Mouse (Mus musculus) neutrophil, adult 5-6 weeks (primary cell): ENCODE measurements around the gene Fbn1. TPM values are rescaled to one million over a fixed set of nuclear protein-coding genes. Genes with fewer than 3 reads are reported as not detected.

Source experiments
- ATAC-seq: fragments of 151-379, 151-347 bp; 2 replicates; pipeline ENCODE4 v1.8.0; 2017; ENCODE audit warnings: mild to moderate bottlenecking, moderate TSS enrichment; ENCODE audit not compliant: insufficient number of reproducible peaks, poor library complexity, low FRiP score, severe bottlenecking; ENCODE audit errors: extremely low read depth
- total RNA-seq: library from RNA; stranded (forward); fragments of 200-1000 nt; gene quantifications from 2 replicates; pipeline ENCODE4 v1.2.3, GENCODE M21; 2017

Fbn1 gene
- total RNA-seq, 1 experiment from 2014 or later = 0.12 TPM

DNA sequence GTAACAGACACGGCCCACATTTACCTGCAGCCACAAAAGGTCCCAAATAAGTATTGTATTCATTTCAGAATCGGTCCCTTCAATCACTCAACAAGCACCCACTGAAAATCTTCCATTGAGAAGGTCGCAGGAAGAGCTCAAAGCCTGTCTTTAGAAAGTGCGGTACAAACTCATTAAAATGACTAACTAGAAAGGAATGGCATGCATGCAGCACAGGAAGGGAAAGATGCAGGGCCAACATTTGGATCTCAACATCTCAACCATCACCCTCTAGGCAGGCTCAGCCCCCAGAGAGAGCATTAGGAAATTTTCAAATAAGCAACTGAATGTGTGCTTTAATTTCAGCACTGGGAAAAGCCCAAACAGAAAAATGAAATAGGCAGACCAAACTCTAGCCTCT is 36.1 kb downstream of the Fbn1 start:
- no peak for ATAC-seq

DNA sequence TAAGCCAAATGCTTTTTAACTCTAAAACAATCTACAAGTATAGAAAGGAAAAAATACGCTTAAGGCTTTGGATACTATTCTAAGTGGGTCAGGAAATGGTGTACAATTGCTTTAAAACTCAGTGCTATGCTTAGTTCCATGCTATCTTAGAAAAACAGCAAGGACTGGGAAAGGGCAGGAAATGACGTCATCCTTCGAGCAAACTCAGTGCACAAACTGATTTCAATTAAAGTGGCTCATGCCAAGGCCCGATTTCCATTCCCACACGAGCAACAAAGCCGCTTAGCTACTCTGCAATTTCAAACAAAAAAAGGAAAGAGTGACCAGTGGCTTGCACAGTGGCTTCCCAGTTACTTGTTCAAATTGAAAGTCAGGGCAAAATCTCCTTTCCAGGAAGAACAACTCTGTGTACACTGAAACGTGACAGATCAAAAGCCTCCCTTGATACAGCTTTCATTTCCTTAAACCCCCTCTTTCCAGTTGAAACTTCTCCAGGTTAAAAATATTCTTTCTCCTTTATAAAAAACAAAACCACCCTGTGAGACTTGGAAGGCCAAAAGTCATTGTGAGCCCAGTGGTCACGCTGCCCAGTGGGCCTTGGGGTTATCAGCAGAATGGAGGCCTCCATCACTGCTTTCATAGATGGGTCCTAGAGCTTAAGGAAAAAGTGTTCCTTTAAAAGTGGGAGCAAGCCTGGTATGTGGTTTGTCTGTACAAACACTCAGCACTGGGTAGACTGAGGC is 37.1 kb downstream of the Fbn1 start:
- ATAC-seq = no peak

GRCm38 (mm10) chr2:125464036-125464435 is 43.8 kb downstream of the Fbn1 start:
- ATAC-seq = no peak

GRCm38 (mm10) chr2:125459087-125459486 is 48.7 kb downstream of the Fbn1 start:
- ATAC-seq = no peak

DNA sequence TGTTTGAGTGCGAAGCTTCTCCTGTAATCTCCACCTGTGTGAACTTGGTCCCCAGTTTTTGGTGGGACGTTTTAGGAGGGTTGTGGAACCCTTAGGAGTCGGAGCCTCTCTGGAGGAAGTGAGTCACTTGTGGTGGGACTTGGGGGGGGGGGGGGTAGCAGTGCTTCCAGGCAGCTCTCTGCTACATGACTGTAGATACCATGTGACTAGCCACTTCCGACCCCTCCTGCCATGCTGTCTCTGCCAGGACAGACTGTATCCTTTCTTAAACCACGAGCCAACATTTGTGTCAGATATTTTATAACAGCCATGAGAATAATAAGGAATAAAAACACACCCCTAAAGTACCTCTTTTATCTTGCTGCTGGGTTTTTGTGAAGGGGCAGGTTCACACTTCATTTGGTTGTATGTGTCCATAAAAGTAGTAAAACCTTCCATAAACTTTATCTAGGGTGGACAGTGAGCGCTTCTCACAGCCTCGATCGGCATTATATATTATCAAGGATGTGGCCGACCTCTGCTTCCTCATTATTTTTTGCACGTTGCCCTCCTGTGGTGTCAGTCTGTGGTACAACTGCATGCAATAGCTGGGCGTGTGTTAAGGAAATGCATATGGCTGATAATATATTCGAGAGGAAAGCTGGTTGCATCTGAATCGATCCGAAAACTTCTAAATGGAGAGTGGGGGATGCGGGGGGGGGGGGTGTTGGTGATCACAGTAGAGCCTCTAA is 51.6 kb downstream of the Fbn1 start:
- ATAC-seq = no peak

DNA sequence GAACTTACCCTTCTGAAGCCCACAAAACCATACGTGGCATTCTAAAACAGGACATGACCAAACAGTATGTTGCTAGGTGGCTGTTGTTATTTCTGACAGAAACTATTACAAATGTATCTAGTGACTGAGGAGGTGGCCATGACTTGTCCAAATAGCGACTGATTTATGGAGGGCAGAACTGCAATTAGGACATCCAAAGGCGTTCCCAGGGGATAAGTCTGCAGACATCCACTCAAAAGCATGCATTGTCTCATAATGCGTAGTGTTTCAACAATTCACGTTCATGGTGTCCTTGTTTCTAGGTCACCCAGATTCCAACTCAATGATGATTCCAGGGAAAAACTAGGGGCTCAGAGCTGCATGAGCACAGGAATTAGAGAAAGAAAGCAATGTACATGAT is 53.0 kb downstream of the Fbn1 start:
- no peak for ATAC-seq

GRCm38 (mm10) chr2:125452369-125453097 is 55.3 kb downstream of the Fbn1 start:
- ATAC-seq = no peak

DNA sequence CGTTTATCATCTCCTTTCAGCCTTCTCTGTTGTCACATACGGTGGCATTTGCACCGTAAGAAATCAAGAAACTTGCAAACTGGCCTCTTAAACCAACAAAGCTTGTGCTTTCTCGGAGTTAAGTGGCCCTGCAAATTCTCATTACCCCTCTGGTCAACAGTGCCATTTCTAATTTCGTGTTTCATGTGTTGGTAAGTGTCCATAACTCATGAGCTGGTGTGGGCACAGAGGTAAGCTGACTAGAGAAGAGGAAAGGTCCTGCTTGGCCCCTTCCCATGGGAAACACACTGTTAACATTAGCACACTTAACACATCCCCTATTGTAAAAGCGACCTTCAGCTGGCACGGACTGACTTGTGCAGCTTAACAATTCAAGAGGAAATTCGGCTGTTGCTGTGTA is 58.4 kb downstream of the Fbn1 start:
- ATAC-seq = no peak

- no peak for ATAC-seq
Observed at GRCm38 (mm10) chr2:125448881-125449280, 58.9 kb downstream of the Fbn1 start.

GRCm38 (mm10) chr2:125447274-125447898 is 60.4 kb downstream of the Fbn1 start:
- no peak for ATAC-seq

GRCm38 (mm10) chr2:125438381-125438780 is 69.4 kb downstream of the Fbn1 start:
- no peak for ATAC-seq

DNA sequence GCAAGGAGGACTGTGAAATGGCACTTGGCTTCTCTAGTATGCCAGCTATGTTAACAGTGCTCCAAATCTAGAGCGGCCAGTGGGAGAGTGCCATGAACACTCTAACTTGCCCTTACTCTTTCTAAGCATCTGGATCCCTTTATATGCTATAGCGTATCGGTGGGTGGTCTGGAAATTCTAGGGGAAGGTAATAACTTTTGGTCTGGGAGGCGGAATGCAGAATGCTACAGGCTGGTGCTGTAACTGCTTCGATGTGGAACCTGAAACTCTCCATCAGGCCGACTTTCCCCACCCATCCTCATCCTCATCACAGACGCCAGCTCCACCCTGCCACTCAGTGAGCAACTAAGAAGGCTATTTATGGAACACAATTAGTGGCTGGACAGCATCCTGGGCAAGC is 71.6 kb downstream of the Fbn1 start:
- ATAC-seq = no peak

GRCm38 (mm10) chr2:125433524-125433923 is 74.3 kb downstream of the Fbn1 start:
- no peak for ATAC-seq

DNA sequence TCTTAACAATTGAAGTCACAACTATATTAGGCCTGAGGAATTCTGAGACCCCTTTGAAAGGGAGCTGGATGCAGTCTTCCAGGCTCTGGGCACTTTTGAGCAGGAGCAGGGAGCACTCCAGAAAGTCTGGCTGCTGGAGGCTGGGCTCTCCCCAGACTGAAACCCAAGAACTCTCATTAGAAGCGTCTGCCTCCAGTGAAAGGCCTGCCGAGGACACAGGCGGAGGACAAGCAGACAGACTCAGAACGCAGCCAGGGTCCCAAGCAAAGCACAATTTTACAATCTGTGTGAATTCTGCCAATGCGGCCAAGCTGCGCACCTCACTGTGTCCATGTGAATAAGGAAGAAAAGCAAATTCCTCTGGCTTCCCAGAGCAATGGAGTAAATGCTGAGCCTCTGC is 76.3 kb downstream of the Fbn1 start:
- no peak for ATAC-seq

GRCm38 (mm10) chr2:125428811-125429438 is 78.9 kb downstream of the Fbn1 start:
- ATAC-seq = no peak

DNA sequence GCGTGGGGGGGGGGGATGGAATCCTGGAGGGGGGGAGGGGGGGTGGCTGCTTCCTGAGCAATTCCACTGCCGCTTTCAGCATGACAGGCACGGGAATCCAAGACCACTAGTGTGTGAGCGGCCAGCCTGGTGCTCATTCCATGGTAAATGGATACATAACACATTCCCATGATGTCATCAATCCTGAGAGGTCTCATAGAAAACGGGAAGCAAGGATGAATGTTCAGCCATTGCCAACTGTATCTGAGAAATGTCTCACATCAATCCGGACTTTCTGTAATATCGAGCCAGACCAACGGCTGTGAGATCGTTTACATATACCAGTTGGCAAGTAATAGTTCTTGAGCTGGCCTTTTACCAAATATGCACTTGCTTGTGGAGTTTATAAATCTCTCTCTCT is 87.2 kb downstream of the Fbn1 start:
- ATAC-seq = no peak

GRCm38 (mm10) chr2:125419681-125420080 is 88.1 kb downstream of the Fbn1 start:
- ATAC-seq = no peak

GRCm38 (mm10) chr2:125418546-125418945 is 89.2 kb downstream of the Fbn1 start:
- no peak for ATAC-seq
